Mouse (Mus musculus): ENCODE data around the gene Vti1b.

DNA sequence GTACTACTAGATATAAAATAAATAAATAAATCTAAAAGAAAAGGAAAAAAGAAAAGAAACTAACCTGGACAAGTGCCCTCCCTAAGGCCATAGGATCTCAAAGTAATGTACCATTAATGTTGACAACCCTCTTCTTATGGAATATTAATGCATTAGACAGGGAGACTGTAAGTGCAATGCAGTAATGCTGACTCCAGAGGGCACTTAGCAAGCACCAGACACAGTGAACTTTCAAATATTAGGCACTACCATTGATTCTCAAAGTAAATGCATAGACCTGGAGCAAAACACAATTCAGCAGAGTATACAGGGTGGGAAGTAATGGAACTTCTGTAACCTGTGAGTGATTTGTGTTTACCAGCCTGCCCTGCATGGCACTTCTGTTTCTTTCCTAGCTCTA lies 3.3 kb downstream of the Vti1b start:
- peak; percentile 61 for TF ChIP-seq CTCF (IDR thresholded peaks at IDR 0.05; ENCODE audit: low read depth)
- TF ChIP-seq EP300 (optimal IDR thresholded peaks at IDR 0.05), result no peak
